Mouse (Mus musculus) MEL (cell line): Measurements from ENCODE around the gene Cyp2d11.

Experiments
- BHLHE40 ChIP-seq: IDR thresholded peaks from 2 replicates; pipeline ENCODE4 v1.6.1; 2012; ENCODE audit warnings: low read depth, mild to moderate bottlenecking, inconsistent platforms, low read length, improper control_type of control experiment, borderline replicate concordance
- CTCF ChIP-seq, 3 experiments: IDR thresholded peaks in 2 of 3; conservative IDR thresholded peaks in 1 of 3; 2 replicates each; pipeline ENCODE4 v1.5.1; 2011 to 2012; ENCODE audit warnings: low read length in 3 of 3, low read depth in 2 of 3, mild to moderate bottlenecking in 2 of 3, improper control_type of control experiment in 1 of 3, inconsistent platforms in 1 of 3, mixed read lengths in 1 of 3, moderate library complexity in 1 of 3; ENCODE audit not compliant: control insufficient read depth in 1 of 3, insufficient read depth in 1 of 3, poor library complexity in 1 of 3, severe bottlenecking in 1 of 3
- JUND ChIP-seq: IDR thresholded peaks from 2 replicates; pipeline ENCODE4 v1.6.1; 2011; ENCODE audit warnings: low read depth, mild to moderate bottlenecking, improper control_type of control experiment, low read length
- MAX ChIP-seq: IDR thresholded peaks from 2 replicates; pipeline ENCODE4 v1.6.1; 2011; ENCODE audit warnings: low read length, improper control_type of control experiment
- SIN3A ChIP-seq: IDR thresholded peaks from 2 replicates; pipeline ENCODE4 v1.6.1; 2012; ENCODE audit warnings: low read length, improper control_type of control experiment, inconsistent platforms
- TAL1 ChIP-seq: IDR thresholded peaks from 2 replicates; pipeline ENCODE4 v1.6.1; 2012; ENCODE audit warnings: mild to moderate bottlenecking, inconsistent platforms, low read length, moderate library complexity, mixed read lengths
- ZMIZ1 ChIP-seq: IDR thresholded peaks from 2 replicates; pipeline ENCODE4 v1.6.1; 2012; ENCODE audit warnings: low read depth, mild to moderate bottlenecking, inconsistent platforms, low read length, improper control_type of control experiment, moderate library complexity

- TF ChIP-seq TAL1 (no peak), SIN3A (no peak), JUND (no peak), ZMIZ1 (no peak), CTCF (IDR thresholded peaks at IDR 0.05 in 2 of 3, conservative IDR thresholded peaks at IDR 0.05 in 1 of 3; ENCODE audit: control insufficient read depth in 1 of 3, insufficient read depth in 1 of 3, low read depth in 2 of 3, low read length in 3 of 3, poor library complexity in 1 of 3, severe bottlenecking in 1 of 3) (no peak), MAX (no peak), BHLHE40 (no peak)
Measured at GRCm38 (mm10) chr15:82379511-82379870, 14.3 kb downstream of the Cyp2d11 start.
